20 mouse cellular contexts compared by ENCODE assay signal in genomic region chr9:70248826-70249225, GRCm38 (mm10). TPM values are rescaled to one million over a fixed set of nuclear protein-coding genes. Genes with fewer than 3 reads are reported as not detected.
DNase-seq lines count a peak whose midpoint lies in the region; TF ChIP-seq lines count a peak whose summit lies in the region.
"Had no signal": no experiment of that assay in that cellular context is flagged by ENCODE, and none has a peak within 500 bp of the region (broad histone marks: within the 10 kb centered on the region; RNA-seq: fewer than 3 reads in every experiment).

No protein-coding gene starts in this region.

- H3ac ChIP-seq in C2C12 (ENCODE audit: control insufficient read depth, insufficient read length, low read depth) (peak overlapping the region; percentile 54), myocyte (ENCODE audit: control insufficient read depth, insufficient read length) (no peak overlapping the region)

- intact Hi-C loops in gastrocnemius, adult 2 months (cut with DNase I), result loop anchor here (5.0 kb wide), 1 partner anchor 37 kb away; no protein-coding TSS in a partner anchor

- no peak for TF ChIP-seq POLR2A in myocyte (IDR thresholded peaks at IDR 0.05; ENCODE audit: insufficient read length, low read depth)

- peaks cover 57% of the 10 kb centered on the region for H3K79me3 ChIP-seq in C2C12 (ENCODE audit: low read depth)

- no peak for DNase-seq in gastrocnemius, adult 2 months
- DNase-seq in gastrocnemius, postnatal 10 days, result no peak
- DNase-seq in NIH3T3 (ENCODE audit: low read depth), result peak; percentile 68
- DNase-seq in retina, postnatal 1 day, result no peak
- no peak for DNase-seq in spleen, adult 18-20 months
- DNase-seq: cerebellum, adult 11-12 months; cerebellum, postnatal 36 days; kidney, adult 18-20 months; kidney, postnatal 10 days; layer of hippocampus, adult 9-11 months; lung, postnatal 14 days; thymus, postnatal 36 days had no signal

- no peak for TF ChIP-seq CTCF in gastrocnemius, adult 2 months (IDR thresholded peaks at IDR 0.05)
- TF ChIP-seq CTCF in C2C12 (IDR thresholded peaks at IDR 0.05; ENCODE audit: control insufficient read depth, insufficient read depth, insufficient read length), result no peak

- peaks cover 85% of the 10 kb centered on the region for H3K79me2 ChIP-seq in C2C12 (ENCODE audit: control insufficient read depth, insufficient read depth)
- H3K79me2 ChIP-seq in myocyte (ENCODE audit: control insufficient read depth, insufficient read depth), result peaks cover 76% of the 10 kb centered on the region

- H3K4me3 ChIP-seq in gastrocnemius, adult 2 months, result no peak overlapping the region
- H3K4me3 ChIP-seq in C2C12 (ENCODE audit: insufficient read depth, poor library complexity, severe bottlenecking) (no peak overlapping the region), myocyte (no peak overlapping the region)
- H3K4me3 ChIP-seq: forebrain, embryonic 13.5 days; heart, embryonic 12.5 days; hindbrain, embryonic 15.5 days; limb, embryonic 13.5 days; liver, embryonic 15.5 days; neural tube, embryonic 12.5 days had no signal

- H3K27me3 ChIP-seq in C2C12 (ENCODE audit: control insufficient read depth, insufficient read depth, insufficient read length) (no peaks in the 10 kb centered on the region), myocyte (ENCODE audit: control insufficient read depth, insufficient read depth, insufficient read length) (no peaks in the 10 kb centered on the region)
- H3K27me3 ChIP-seq: forebrain, embryonic 13.5 days; heart, embryonic 12.5 days; hindbrain, embryonic 15.5 days; limb, embryonic 13.5 days; liver, embryonic 15.5 days; neural tube, embryonic 12.5 days had no signal

- H3K27ac ChIP-seq in gastrocnemius, adult 2 months, result peak overlapping the region; percentile 62
- H3K27ac ChIP-seq: forebrain, embryonic 13.5 days; hindbrain, embryonic 15.5 days; limb, embryonic 13.5 days; liver, embryonic 15.5 days; neural tube, embryonic 12.5 days had no signal

- H3K4me2 ChIP-seq in myocyte (ENCODE audit: low read depth), result peak overlapping the region; percentile 76
- H3K4me2 ChIP-seq: forebrain, embryonic 13.5 days; heart, embryonic 12.5 days; hindbrain, embryonic 15.5 days; limb, embryonic 13.5 days; liver, embryonic 15.5 days; neural tube, embryonic 12.5 days had no signal

- H3K36me3 ChIP-seq in C2C12 (ENCODE audit: control insufficient read depth, insufficient read depth) (no peaks in the 10 kb centered on the region), myocyte (ENCODE audit: control insufficient read depth, insufficient read depth) (no peaks in the 10 kb centered on the region)
- H3K36me3 ChIP-seq: heart, embryonic 12.5 days; hindbrain, embryonic 15.5 days; limb, embryonic 13.5 days; liver, embryonic 15.5 days; neural tube, embryonic 12.5 days had no signal

TF ChIP-seq in C2C12, 6 proteins besides CTCF, POLR2A, EP300 and RAD21:
- TF ChIP-seq MYOG (IDR thresholded peaks at IDR 0.05; ENCODE audit: control insufficient read depth, extremely low read depth, insufficient read length) (no peak), MYOD1 (IDR thresholded peaks at IDR 0.05; ENCODE audit: control insufficient read depth, insufficient read length, low read depth) (no peak), CEBPB (IDR thresholded peaks at IDR 0.05; ENCODE audit: low read depth) (peak; percentile 85), MAX (IDR thresholded peaks at IDR 0.05) (peak; percentile 25), USF1 (IDR thresholded peaks at IDR 0.05; ENCODE audit: low read depth) (no peak), FOSL1 (IDR thresholded peaks at IDR 0.05; ENCODE audit: insufficient read depth, low read length, poor library complexity, severe bottlenecking) (no peak)
TF ChIP-seq in C2C12: peak in this region for 2.

TF ChIP-seq in myocyte, 11 proteins besides CTCF, POLR2A, EP300 and RAD21:
- peak; percentile 76 for TF ChIP-seq CEBPB (IDR thresholded peaks at IDR 0.05; ENCODE audit: insufficient read depth, poor library complexity, severe bottlenecking)
- no peak for TF ChIP-seq REST (IDR thresholded peaks at IDR 0.05; ENCODE audit: insufficient read depth, insufficient read length)
- no peak for TF ChIP-seq USF1 (IDR thresholded peaks at IDR 0.05; ENCODE audit: low read depth)
- TF ChIP-seq TCF12 (IDR thresholded peaks at IDR 0.05; ENCODE audit: insufficient read depth, poor library complexity, severe bottlenecking), result no peak
- TF ChIP-seq SRF (IDR thresholded peaks at IDR 0.05; ENCODE audit: control insufficient read depth, insufficient read length, low read depth), result no peak
TF ChIP-seq in myocyte: peak in this region for 1.

RNA-seq across cellular contexts. Expression of gene Myo1e, which starts 41.7 kb away (rescaled TPM):
- total RNA-seq in gastrocnemius, adult 2 months (2021), result 10 to 100 TPM in 1 of 2 experiments, 1 to 10 TPM in 1; 5.7 to 11.7 TPM
- 10 to 100 TPM; 19.5 to 26.4 TPM for total RNA-seq in gastrocnemius, postnatal 10 days (2021)
- polyA plus RNA-seq in C2C12 (2012; fragmentation: generic; extraction: Trizol) (27.3 TPM), myocyte (2012; fragmentation: generic; extraction: Trizol) (26.5 TPM)
